ENCODE assay signal across 11 mouse cellular contexts in the genomic region with DNA sequence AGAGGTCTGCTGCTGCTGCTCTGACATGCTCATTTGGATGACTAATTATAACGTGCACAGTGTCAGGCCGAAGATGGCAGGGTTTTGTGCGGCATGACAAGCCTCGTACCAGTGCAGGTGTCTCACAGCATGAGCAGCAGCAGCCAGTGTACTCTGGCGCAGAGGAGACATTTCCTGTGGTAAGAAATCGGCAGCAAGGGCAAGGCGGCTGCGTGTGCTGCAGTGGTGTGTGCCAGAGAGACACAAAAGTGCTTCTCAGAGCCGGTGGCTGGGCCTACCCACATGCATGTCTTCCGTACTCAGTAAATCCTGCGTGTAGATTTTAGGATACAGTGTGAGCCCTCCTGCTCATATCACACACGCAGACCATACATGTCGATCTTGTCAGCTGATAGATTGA. TPM values are rescaled to one million over a fixed set of nuclear protein-coding genes. Genes with fewer than 3 reads are reported as not detected.
DNase-seq lines count a peak whose midpoint lies in the region; ATAC-seq and TF ChIP-seq lines count a peak whose summit lies in the region.
"Had no signal": no experiment of that assay in that cellular context is flagged by ENCODE, and none has a peak within 500 bp of the region (broad histone marks: within the 10 kb centered on the region; RNA-seq: fewer than 3 reads in every experiment).

No protein-coding gene starts in this region.

- TF ChIP-seq CTCF in gastrocnemius, adult 2 months (IDR thresholded peaks at IDR 0.05) = no peak

- no peak overlapping the region for H3K4me3 ChIP-seq in hindbrain, embryonic 14.5 days (replicated peaks; ENCODE audit: low read length)
- no peak overlapping the region for H3K4me3 ChIP-seq in midbrain, embryonic 15.5 days
- no peak overlapping the region for H3K4me3 ChIP-seq in liver, embryonic 11.5 days (ENCODE audit: low read depth, low read length)
- H3K4me3 ChIP-seq in gastrocnemius, adult 2 months = no peak overlapping the region
- H3K4me3 ChIP-seq: embryonic facial prominence, embryonic 15.5 days had no signal

- no peaks in the 10 kb centered on the region for H3K9me3 ChIP-seq in hindbrain, embryonic 14.5 days (ENCODE audit: control insufficient read depth, low read length)
- H3K9me3 ChIP-seq in midbrain, embryonic 15.5 days = no peaks in the 10 kb centered on the region
- H3K9me3 ChIP-seq in liver, embryonic 11.5 days (ENCODE audit: control insufficient read depth, low read length) = no peaks in the 10 kb centered on the region
- H3K9me3 ChIP-seq: embryonic facial prominence, embryonic 15.5 days had no signal

- 67% methylated on average over 13 of the region's 13 CpGs for WGBS in hindbrain, embryonic 14.5 days
- WGBS in midbrain, embryonic 15.5 days = 61% methylated on average over 13 of the region's 13 CpGs
- 89% methylated on average over 13 of the region's 13 CpGs for WGBS in liver, embryonic 11.5 days

- H3K27ac ChIP-seq in hindbrain, embryonic 14.5 days = peak overlapping the region; percentile 68
- H3K27ac ChIP-seq in midbrain, embryonic 15.5 days = peak overlapping the region; percentile 42
- H3K27ac ChIP-seq in liver, embryonic 11.5 days (ENCODE audit: low read depth, low read length) = no peak overlapping the region
- no peak overlapping the region for H3K27ac ChIP-seq in gastrocnemius, adult 2 months
- H3K27ac ChIP-seq: embryonic facial prominence, embryonic 15.5 days; macrophage had no signal

- intact Hi-C loops in gastrocnemius, adult 2 months (cut with DNase I) = no loop called here

- no peaks in the 10 kb centered on the region for H3K36me3 ChIP-seq in hindbrain, embryonic 14.5 days (replicated peaks; ENCODE audit: control insufficient read depth, insufficient read depth)
- no peaks in the 10 kb centered on the region for H3K36me3 ChIP-seq in midbrain, embryonic 15.5 days (replicated peaks)
- no peaks in the 10 kb centered on the region for H3K36me3 ChIP-seq in liver, embryonic 11.5 days (ENCODE audit: control insufficient read depth, insufficient read depth, low read length)
- H3K36me3 ChIP-seq: embryonic facial prominence, embryonic 15.5 days had no signal

- H3K4me1 ChIP-seq in hindbrain, embryonic 14.5 days (replicated peaks; ENCODE audit: control insufficient read depth, insufficient read depth, low read length) = no peaks in the 10 kb centered on the region
- H3K4me1 ChIP-seq in midbrain, embryonic 15.5 days = no peaks in the 10 kb centered on the region
- H3K4me1 ChIP-seq in liver, embryonic 11.5 days (replicated peaks; ENCODE audit: control insufficient read depth, insufficient read depth, low read length) = no peaks in the 10 kb centered on the region
- H3K4me1 ChIP-seq: embryonic facial prominence, embryonic 15.5 days had no signal

- H3K9ac ChIP-seq in hindbrain, embryonic 14.5 days = peak overlapping the region; percentile 14; the same call in 1 of the 2 replicates
- no peak overlapping the region for H3K9ac ChIP-seq in midbrain, embryonic 15.5 days
- no peak overlapping the region for H3K9ac ChIP-seq in liver, embryonic 11.5 days (ENCODE audit: low read depth, low read length)
- H3K9ac ChIP-seq: embryonic facial prominence, embryonic 15.5 days had no signal

- H3K27me3 ChIP-seq in hindbrain, embryonic 14.5 days (ENCODE audit: control insufficient read depth, insufficient read depth, low read length) = no peaks in the 10 kb centered on the region
- H3K27me3 ChIP-seq in midbrain, embryonic 15.5 days (replicated peaks) = no peaks in the 10 kb centered on the region
- no peaks in the 10 kb centered on the region for H3K27me3 ChIP-seq in liver, embryonic 11.5 days (replicated peaks; ENCODE audit: control insufficient read depth, insufficient read depth, low read length)
- H3K27me3 ChIP-seq: embryonic facial prominence, embryonic 15.5 days had no signal

- DNase-seq in CD4-positive, CD25-positive, alpha-beta regulatory T cell, adult 2 months (ENCODE audit: low read depth, low spot score) = peak; percentile 34
- DNase-seq in cerebellum, adult 11 months = peak; percentile 20
- no peak for DNase-seq in hindbrain, embryonic 14.5 days (ENCODE audit: low spot score)
- DNase-seq in adrenal gland, postnatal 36 days = no peak
- DNase-seq in liver, embryonic 11.5 days (ENCODE audit: low spot score) = no peak
- DNase-seq in gastrocnemius, adult 2 months = no peak
- no peak for DNase-seq in adrenal gland, postnatal 4 days (ENCODE audit: low spot score in 2 of 2)

- ATAC-seq in hindbrain, embryonic 14.5 days (ENCODE audit: low FRiP score) = peak; percentile 76
- ATAC-seq in midbrain, embryonic 15.5 days (replicated peaks) = peak; percentile 73
- ATAC-seq in liver, embryonic 11.5 days (replicated peaks; ENCODE audit: low FRiP score) = no peak
- ATAC-seq: intestine, embryonic 16.5 days had no signal

- H3K4me2 ChIP-seq in hindbrain, embryonic 14.5 days (replicated peaks) = 0 out of 2 replicates have a peak overlapping the region, but pooled peaks have one; percentile 11
- H3K4me2 ChIP-seq in midbrain, embryonic 15.5 days = no peak overlapping the region; the same call in 1 of the 2 replicates
- no peak overlapping the region for H3K4me2 ChIP-seq in liver, embryonic 11.5 days
- H3K4me2 ChIP-seq: embryonic facial prominence, embryonic 15.5 days had no signal

RNA-seq across cellular contexts. Expression of a gene that starts 51.9 kb away (rescaled TPM):
- 14.4 and 15.0 TPM in 2 replicates for polyA plus RNA-seq in hindbrain, embryonic 14.5 days (2014; fragmentation: Nextera tagmentation; extraction: Ambion mirVana)
- polyA plus RNA-seq in midbrain, embryonic 15.5 days (2015; fragmentation: Nextera tagmentation; extraction: Ambion mirVana) = 12.9 and 13.0 TPM in 2 replicates
- total RNA-seq in adrenal gland, postnatal 36 days (2021) = 10 to 100 TPM; 13.1 to 18.7 TPM
- 28.8 and 32.8 TPM in 2 replicates for polyA plus RNA-seq in liver, embryonic 11.5 days (2014; fragmentation: Nextera tagmentation; extraction: Ambion mirVana)
- 1 to 10 TPM; 3.2 to 4.6 TPM for total RNA-seq in gastrocnemius, adult 2 months (2021)
- total RNA-seq in adrenal gland, postnatal 4 days (2021) = 10 to 100 TPM; 18.2 to 20.4 TPM

Comparison
In these comparisons a context has a peak if more than half of its experiments do, and no peak if none do; other contexts are left out.
1. DNase-seq: peak in CD4-positive, CD25-positive, alpha-beta regulatory T cell, adult 2 months (single experiment) and cerebellum, adult 11 months (single experiment); none in hindbrain, embryonic 14.5 days (single experiment), adrenal gland, postnatal 36 days (0 of 2), liver, embryonic 11.5 days (single experiment), gastrocnemius, adult 2 months (single experiment) and adrenal gland, postnatal 4 days (0 of 2).
2. H3K27ac ChIP-seq: peak in hindbrain, embryonic 14.5 days (single experiment) and midbrain, embryonic 15.5 days (single experiment); none in liver, embryonic 11.5 days (single experiment) and gastrocnemius, adult 2 months (single experiment).